Mouse (Mus musculus) small intestine, adult 2 months (tissue): ENCODE measurements around the gene Ppp1r21.

ENCODE experiments used
- CTCF ChIP-seq: fragments of 200-500 bp; IDR thresholded peaks from 2 replicates; pipeline ENCODE4 v1.5.1; 2012; ENCODE audit warnings: low read depth, mild to moderate bottlenecking, control low read depth, inconsistent platforms, low read length, moderate library complexity, mixed read lengths; ENCODE audit not compliant: insufficient replicate concordance, insufficient read length; ENCODE audit errors: extremely low read depth
- POLR2A ChIP-seq: fragments of 200-500 bp; IDR thresholded peaks from 2 replicates; pipeline ENCODE4 v1.6.1; 2012; ENCODE audit warnings: low read depth, mild to moderate bottlenecking, control low read depth, inconsistent platforms, low read length, moderate library complexity

GRCm38 (mm10) chr17:88563611-88564010, 33.7 kb downstream of the Ppp1r21 start:
- TF ChIP-seq CTCF, result no peak
- TF ChIP-seq POLR2A, result no peak
